Mouse (Mus musculus): Measurements from ENCODE around the gene Pcgf1.

Pcgf1 gene

DNA sequence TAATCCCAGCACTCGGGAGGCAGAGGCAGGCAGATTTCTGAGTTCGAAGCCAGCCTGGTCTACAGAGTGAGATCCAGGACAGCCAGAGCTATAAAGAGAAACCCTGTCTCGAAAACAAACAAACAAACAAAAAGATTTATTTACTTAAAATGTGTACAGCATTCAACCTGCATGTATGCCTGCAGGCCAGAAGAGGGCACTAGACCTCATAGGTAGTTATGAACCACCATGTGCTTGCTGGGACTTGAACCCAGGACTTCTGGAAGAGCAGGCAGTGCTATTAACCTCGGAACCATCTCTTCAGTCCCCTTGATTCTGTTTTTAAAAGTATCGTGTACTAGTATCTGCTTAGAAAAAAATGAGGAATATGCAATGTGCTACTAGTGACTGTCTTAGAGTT lies 49.8 kb downstream of the Pcgf1 start:
- no peak for DNase-seq

Measured in cerebellum, adult 11 months (tissue).